Mouse (Mus musculus) adrenal gland, adult 8-10 months (tissue): Measurements from ENCODE around the gene H2afz. TPM values are rescaled to one million over a fixed set of nuclear protein-coding genes. Genes with fewer than 3 reads are reported as not detected.
"Not testable (repeated sequence)": the region's sequence is repeated elsewhere in the genome, so short reads cannot be mapped to it uniquely, and the experiment has no call there.

Experiments used
- DNase-seq: peaks from one replicate; pipeline ENCODE4 v3.0.0; 2022
- total RNA-seq, 4 experiments: library from RNA; stranded (reverse); gene quantifications; 2 replicates each; pipeline ENCODE4 v1.2.4; 2022

Gene H2afz
- 100 to 1,000 TPM; 124 to 155 (median 138) TPM for total RNA-seq

DNA sequence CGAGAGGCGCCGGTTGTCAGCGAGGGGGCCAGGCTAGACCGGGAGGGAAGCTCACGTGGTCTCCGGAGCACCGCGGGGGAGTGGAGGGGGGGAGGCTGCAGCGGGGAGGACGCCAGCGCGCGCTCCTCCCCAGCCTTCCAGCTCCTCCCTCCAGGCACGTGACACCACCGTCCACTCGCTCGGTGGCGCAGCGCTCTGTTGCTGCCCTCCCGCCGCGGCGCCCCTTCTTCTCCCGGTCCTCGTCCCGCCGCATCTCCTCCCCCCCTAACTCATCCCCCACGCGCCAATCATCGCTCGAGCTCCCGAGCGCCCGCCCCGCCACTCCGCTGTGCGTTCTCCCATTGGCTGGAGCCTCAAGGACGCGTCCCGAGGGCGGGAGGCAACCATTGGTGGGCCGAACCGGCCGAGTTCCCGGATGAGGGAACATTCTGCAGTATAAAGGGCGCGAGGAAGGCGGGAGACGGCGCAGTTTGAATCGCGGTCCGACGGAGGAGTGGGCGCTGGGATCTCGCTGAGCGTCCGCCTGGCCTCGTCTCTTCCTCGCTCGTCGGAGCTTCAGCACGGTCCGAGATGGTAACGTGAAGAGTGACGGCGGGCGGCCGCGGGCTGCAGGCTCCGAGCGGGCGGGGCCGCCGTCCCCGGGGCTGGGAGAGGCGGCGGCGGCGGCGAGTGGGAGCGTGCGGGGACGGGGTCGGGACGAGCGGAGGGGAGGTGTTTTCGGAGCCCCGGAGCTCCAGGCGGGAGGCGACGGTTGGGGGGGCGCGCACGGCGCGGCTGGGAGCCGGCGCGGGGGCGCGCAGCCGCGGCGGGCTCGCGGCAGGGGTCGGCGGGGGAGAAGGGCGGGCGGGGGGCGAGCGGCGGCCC is at the start of gene H2afz:
Gene H2afz (plus strand): TSS at position 364 of the 864 bp plus-strand sequence.
- DNase-seq = peak; percentile 98

DNA sequence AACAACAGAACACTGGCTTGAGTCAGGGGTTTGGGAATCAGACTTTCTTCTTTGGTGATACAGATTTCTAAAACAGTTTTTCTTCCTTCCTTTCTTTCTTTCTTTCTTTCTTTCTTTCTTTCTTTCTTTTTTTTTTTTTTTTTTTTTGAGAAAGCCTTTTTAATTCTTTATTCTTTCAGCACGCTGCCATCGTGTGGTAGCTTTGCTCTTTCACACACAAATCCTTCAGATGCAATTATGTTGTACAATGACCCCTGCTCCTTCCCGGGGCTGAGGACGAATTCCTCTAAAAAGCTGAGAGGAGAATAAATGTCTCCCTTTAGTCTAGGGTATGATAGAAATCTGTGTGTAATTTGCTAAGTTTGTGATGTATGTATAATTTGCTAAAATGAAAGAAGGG is 45.6 kb upstream of the H2afz start:
- no peak for DNase-seq

DNA sequence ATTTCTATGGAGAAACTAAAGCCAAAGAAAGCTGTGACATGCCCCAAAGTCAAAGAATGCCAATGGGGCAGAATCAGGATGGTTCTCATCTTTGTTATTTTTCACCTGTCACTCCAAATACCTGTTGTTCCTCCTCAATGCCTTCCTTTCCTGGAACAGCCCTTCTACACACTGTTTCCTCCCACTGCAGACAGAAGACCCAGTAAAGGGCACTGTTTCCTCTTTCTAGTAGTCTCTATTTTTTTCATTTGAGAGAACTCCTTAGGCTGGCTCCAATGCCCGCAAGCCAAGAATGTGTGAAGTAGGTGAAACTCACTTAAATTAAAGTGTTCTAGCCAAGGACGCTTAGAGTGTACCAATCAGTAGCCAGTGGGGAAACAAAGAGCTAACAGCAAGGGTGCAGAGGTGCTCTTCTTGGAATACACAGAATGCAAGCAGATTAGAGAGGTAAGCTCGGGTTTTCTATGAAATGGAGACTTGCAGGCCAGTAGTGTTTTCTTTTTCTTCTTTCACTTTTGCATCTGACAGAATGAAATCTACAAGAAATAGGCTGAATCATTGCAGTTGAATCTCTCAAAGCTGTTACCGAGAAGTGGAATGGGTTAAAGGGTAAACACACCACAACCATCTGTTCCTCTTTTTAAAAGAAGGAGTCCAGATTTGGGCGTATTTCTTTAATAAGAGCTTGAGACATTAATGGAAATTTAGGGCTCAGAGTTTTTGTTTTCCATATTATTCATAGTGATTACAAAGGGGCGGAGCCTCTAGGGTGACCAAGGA is 43.4 kb upstream of the H2afz start:
- DNase-seq = no peak

DNA sequence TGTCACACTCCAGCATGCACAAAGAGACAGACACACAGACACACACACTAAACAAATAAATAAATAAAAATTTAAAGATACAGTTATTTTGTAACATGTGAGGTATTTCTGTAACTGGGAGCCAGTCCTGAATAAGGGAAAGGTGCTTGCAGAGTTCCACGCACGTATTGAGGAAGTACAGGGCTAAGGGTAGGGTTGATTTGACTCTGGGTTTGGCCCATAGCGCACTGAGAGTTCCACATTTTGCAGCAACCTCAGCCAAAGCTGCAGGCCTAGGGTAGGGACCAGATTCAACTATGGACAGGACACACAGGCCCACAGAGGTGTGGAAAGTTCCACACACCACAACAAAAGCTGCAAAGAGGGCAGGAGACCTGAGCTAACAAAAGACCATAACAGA is 41.0 kb upstream of the H2afz start:
- DNase-seq = no peak

DNA sequence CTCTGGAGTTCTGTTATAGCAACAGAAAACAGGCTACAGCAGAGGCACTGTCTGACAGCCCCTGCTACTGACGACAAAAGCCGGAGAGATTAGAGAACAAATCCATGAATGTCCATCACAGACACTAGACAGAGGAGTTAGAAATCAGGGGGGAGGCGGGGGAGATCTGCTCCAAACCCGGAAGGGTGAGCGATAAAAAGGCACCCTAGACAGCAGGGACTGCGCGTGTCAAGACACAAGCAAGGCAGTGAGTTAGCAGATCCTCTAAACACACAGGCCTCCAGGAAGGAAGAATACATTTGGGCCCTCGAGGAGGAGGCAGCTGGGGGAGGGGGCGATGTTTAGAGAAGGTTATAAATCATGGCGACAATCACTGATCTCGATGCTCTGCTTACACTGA is 36.6 kb upstream of the H2afz start:
- no peak for DNase-seq

DNA sequence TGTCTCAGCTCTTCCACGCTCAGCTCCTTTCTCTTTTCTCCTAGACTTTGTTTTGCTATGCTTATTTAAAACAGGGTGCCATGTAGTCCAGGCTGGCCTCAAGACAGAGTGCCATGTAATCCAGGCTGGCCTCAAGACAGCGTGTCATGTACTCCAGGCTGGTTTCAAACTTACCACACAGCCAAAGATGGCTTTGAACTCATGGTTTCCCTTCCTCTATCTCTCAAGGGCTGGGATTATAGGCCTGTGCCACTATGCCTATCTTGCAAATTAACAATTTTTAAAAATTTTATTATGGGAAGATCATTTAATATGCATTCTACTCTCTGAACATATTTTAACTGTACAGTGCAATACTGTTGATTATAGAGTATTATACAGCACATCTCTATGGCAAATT is 33.1 kb upstream of the H2afz start:
- DNase-seq = no peak

DNA sequence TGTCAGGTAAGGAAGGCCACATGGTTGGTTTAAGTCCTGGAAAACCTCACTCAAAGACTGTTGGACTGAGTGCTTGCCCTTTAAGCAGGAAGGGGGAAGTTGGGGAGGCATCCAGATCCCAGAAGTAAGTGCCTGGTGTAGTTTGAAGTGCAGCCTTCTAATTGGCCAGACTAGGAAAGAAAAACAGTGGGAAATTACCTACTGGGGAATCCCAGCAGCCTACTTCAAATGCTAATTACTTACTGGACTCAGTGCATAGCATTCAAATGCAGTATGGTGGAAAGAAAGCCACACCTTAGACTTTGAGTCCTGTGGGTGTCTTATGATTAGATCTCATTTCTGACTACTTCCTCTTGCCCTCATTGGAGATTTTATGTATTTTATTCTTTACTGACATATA is 31.2 kb upstream of the H2afz start:
- DNase-seq = no peak

DNA sequence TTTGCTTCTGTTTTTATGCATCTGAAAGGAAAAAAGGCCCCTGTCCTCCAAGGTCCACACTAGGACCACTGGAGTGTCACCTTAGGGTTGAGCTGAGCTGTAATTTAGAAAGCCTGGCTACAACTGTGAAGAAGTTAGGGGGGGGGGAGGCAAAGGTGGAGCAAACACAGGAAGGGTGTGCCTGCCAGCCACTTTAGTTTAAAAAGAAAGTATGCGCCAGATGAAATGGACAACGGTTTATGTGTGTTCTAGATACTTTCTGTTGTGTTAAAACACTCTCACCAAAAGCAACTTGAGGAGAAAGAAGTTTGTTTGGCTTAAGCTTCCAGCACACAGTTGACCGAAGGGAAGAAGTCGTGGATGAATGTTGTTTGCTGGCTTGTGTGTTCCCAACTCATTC is 30.6 kb upstream of the H2afz start:
- no peak for DNase-seq

DNA sequence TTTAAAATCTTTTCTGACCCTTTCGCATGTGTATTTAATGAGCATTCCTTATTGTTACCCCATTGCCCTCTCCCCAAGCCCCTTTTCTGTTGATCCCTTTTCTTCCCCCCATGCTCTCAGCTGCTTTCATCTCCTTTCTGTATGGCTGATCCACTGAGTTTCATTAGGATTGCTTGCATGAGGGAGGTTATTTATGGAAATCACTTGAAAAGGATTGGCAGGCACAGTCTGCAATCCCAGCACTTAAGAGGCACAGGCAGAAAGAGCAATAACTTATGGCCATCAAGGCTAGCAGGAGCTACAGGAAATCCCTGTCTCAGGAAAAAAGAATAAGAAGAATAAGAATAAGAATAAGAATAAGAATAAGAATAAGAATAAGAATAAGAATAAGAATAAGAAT is 27.7 kb upstream of the H2afz start:
- no peak for DNase-seq

DNA sequence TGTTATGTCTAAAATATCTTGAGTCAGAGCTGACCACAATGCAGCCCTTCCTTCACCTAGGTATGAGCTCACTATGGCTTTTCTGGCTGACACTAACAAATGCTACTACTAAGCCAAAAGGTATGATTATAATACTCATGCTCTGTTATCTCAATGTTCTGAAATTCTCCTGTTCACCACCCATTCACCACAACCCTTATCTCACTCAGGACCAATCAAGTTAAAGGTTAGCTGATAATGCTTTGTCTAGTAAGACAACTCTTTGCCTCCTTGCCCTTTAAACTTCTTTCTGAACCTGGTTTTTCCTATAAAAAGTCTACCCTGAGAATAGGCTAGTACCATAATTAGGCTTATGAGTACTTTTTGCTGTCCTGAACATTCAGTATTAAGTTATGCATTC is 26.1 kb upstream of the H2afz start:
- DNase-seq = no peak

DNA sequence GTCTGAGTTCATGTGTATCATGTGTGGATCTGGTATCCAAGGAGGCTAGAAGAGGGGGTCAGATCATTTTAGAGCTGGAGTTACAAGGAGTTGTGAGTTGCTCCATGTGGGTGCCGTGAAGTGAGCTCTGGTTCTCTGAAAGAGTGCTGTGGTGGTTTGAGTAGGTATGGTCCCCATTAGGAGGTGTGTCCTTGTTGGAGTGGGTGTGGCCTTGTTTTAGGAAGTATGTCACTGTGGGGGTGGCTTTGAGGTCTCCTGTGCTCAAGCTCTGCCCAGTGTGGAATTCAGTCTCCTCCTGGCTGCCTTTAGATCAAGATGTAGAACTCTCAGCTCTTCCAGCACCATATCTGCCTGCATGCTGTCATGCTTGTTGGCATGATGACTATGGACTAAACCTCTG is 21.3 kb upstream of the H2afz start:
- no peak for DNase-seq

DNA sequence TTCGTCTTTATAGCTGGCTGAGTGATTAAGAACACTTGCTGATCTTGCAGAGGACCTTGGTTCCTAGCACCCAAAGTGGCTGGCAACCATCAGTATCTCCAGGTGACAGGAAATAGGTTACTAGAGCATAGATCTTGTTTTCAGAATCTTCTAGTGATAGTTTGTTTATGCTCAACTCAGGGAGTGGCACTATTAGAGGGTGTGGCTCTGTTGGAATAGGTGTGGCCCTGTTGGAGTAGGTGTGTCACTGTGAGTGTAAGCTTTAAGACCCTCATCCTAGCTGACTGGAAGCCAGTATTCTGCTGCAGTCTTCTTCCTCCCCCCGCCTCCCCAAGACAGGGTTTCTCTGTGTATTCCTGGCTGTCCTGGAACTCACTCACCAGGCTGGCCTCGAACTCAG is 20.0 kb upstream of the H2afz start:
- no peak for DNase-seq

DNA sequence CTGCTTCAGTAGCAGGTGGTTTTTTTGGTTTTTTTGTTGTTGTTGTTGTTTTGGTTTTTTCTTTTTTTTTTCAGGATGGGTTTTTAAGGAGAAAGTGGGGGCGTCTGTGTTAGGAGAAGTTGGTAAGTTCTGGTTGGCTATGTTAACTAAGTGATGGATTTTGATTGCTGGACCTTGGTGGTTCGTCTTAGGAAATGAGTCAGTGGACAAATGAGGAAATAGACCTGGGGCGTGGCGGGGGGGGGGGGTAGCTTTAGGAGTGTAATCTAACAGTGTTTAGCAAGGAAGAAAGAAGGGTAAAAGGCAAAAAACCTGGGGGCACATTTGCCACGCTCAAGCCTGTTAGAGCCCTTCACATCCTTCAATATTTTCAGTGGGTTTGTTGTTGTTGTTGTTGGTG is 17.7 kb upstream of the H2afz start:
- DNase-seq = no peak

DNA sequence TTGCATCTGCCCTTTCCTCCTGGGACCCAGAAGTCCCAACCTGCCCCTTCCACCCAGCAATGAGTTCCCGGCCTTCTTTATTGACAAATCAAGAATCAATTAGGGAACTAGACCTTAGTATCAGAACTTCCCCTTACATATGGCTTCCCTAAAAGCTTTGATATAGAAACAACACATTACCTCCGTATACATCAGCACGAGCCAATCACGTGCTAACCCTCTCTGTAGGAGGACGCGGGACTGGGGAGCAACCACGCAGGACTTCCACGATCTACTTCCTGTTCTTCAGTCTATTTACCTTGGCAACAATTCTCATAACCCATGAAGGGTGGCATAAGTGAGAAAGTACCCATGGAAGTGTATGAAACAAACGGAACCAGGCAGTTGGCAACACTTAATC is 15.9 kb upstream of the H2afz start:
- no peak for DNase-seq

DNA sequence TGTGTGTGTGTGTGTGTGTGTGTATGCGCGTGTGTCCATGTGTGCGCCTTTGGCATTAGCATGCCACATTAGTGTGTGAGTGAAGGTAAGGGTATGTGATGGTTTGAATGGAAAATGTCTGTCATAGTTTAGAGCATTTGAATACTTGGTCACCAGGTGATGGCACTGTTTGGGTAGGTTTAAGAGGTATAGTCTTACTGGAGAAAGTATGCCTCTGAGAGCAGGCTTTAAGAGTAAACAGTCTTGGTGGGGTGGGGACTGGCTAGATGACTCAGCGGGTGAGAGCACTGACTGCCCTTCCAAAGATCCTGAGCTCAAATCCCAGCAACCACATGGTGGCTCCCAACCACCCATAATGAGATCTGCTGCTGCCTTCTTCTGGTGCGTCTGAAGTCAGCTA is 14.6 kb upstream of the H2afz start:
- no peak for DNase-seq

DNA sequence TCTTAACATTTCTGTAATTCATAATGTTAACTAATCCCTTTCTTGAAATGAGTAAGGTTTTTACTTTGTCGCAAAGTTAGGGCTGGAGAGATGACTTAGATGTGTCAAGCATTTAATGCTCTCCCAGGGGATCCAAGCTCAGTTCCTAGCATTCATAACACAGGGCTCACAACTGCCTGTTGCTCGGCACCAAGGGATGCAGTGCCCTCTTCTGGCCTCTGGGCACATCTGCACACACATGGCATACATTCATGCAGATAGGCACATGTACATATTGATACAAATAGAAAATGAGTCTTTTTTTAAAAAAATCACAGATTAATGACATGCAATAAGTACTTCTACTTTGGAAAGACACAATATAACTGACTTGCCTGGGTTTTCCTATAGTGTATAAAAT is 13.1 kb upstream of the H2afz start:
- DNase-seq = no peak

DNA sequence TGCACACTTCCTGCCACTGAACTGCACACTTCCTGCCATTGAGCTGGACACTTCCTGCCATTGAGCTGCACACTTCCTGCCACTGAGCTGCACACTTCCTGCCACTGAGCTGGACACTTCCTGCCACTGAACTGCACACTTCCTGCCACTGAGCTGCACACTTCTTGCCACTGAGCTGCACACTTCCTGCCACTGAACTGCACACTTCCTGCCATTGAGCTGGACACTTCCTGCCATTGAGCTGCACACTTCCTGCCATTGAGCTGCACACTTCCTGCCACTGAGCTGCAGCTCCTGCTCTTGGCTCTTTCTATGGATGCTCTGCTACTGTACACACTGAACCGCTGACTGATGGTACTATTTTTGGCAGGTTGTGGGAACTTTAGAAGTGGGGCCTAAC is 11.3 kb upstream of the H2afz start:
- DNase-seq = not testable (repeated sequence)

DNA sequence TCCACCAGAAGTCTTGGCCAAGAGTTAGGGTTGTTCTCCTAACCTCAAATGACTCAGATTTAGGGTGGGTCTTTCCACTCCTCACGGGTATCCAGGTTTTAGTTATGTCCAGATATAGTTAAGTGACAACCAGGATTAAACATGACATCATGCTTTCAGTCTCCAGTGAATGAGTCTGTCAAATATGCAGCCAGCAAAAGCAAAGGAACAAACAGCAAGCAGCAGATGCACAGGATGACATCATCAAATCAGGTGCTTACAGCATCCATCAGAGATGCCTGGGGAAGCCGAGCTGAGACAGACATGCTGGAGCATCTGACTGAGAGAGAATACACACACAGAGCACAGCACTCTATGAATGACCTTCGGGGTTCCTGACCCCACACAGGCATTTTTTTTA is 9.0 kb upstream of the H2afz start:
- no peak for DNase-seq

DNA sequence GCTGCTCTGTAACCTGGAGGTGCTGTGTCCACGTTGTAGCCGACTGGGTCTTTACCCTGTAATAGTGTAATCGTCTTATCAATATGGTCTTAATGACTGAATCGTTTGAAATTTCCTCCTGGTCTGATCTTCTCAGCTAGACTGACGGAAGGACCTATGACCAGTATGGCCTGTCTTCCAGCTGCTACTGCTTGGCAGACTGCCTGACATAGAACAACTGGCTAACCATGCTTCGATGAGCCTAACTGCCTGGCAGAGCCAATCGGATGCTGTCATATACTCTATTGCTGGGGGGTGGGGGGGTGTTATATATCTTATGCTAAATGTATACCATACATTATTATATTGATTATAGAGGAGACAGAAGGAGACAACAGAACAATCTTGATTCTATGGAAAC is 8.2 kb upstream of the H2afz start:
- DNase-seq = no peak

DNA sequence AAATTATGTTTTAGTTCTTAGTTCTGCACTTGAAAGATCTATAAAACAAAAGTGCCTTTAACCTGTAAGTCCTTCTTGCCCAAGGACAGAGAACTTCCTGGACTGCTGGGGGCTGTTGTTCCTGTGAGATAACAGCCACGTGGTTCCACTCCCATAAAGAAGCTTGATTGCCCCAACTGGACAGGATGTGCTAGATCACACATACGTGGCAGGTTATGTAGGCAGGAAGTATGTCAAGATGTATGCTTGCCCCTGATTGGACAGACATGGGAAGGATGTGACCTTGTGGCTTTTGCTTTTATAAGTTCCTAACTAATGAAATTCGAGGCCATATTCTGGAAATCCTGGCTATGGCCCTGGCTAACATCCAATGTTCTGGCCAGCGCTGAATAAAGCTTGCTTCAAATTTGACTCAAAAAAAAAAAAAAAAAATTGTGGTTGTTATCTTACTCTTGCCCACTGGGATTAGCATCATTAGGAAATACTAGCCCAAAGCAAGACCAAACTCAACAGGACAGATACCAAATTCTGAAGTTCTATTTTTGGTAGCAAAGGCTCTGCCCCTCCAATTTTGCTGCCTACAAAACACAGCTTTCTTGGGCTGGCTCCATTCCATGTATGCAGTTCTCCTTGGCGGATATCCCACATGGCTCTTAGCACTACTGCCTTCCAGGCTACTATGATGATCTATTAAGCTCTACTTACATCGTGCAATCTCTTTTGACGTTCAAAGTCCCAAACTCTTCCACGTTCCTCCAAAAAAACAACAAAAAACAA is 3.7 kb upstream of the H2afz start:
- no peak for DNase-seq

DNA sequence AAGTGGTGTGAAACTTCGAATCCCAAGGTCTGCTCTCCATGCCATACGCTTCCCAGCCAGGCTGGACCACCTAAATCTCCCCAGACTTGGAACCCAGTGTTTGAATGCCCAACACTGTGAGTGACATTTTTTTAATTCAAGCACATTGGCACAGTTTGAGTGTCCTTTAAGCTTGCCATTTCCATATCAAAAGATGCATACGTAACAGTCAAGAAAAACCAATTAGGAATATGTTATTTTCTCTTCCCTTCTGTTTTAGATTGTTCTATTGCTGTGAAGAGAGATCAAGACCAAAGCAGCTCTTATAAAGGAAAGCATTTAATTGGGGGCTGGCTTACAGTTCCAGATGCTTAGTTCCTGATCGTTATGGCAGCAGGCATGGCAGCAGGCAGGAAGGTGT is 2.9 kb upstream of the H2afz start:
- DNase-seq = no peak

DNA sequence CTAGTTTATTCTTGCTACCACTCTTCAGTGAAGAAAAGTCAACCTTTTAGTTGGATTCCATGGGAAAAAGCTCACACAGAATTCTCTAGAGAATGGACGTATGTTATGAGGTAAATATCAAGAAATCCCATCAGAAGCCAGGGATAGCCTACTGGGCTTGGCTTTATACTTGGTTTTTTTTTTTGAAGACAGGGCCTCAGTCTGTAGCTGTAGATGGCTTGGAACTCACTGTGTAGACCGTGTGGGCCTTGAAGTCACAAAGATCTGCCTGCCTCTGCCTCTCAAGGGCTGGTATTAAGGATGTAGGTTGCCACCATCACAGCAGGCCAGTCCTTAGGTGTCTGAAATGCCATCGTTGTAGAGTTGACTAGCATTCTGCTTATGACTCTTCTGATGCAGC is 1.7 kb upstream of the H2afz start:
- DNase-seq = no peak
